Mouse (Mus musculus) embryonic stem cell, embryonic (primary cell): Measurements from ENCODE around the gene Pparg.

Experiments
- CTCF ChIA-PET, 4 experiments: fragments of 300-600 bp in 2 of 4; fragments of 350-600 bp in 2 of 4; sonication (Branson Sonifier 250); formaldehyde crosslinking; loops; one replicate each; lab custom pipeline; 2022; ENCODE audit warnings: inconsistent platforms in 2 of 4; lab: Charles Lee
- POLR2A ChIA-PET, 4 experiments: fragments of 300-600 bp in 2 of 4; fragments of 350-600 bp in 2 of 4; sonication (Branson Sonifier 250); formaldehyde crosslinking; loops; one replicate each; lab custom pipeline; 2022; ENCODE audit warnings: antibody characterized with exemption in 4 of 4, inconsistent platforms in 1 of 4; lab: Charles Lee

The Pparg gene

GRCm38 (mm10) chr6:115344513-115344912 lies 16.2 kb upstream of the Pparg start:
- ChIA-PET CTCF (interaction anchor here in 1 of 4 experiments (1.2 kb wide), 1 partner anchor 8 kb away, joined by 4 read pairs; no protein-coding TSS in a partner anchor), POLR2A (interaction anchor here in 3 of 4 experiments (0.5 to 1.1 kb wide), 3 partner anchors 9 to 194 kb away, joined by 3 to 4 read pairs (median 3); no protein-coding TSS in a partner anchor)

- ChIA-PET CTCF (interaction anchor here in 1 of 4 experiments (1.2 kb wide), 1 partner anchor 9 kb away, joined by 4 read pairs; no protein-coding TSS in a partner anchor), POLR2A (interaction anchor here in 3 of 4 experiments (0.5 to 1.1 kb wide), 3 partner anchors 10 to 194 kb away, joined by 3 to 4 read pairs (median 3); no protein-coding TSS in a partner anchor)
Observed at GRCm38 (mm10) chr6:115345013-115345412, 15.7 kb upstream of the Pparg start.

GRCm38 (mm10) chr6:115349641-115350464 lies 10.9 kb upstream of the Pparg start:
- POLR2A ChIA-PET, result no interaction called here
- CTCF ChIA-PET, result interaction anchor here in 1 of 4 experiments (0.7 kb wide), 1 partner anchor 286 kb away, joined by 3 read pairs; no protein-coding TSS in a partner anchor

GRCm38 (mm10) chr6:115361606-115362462 lies 1.1 kb downstream of the Pparg start:
- ChIA-PET POLR2A (no interaction called here), CTCF (no interaction called here)

- ChIA-PET CTCF (no interaction called here), POLR2A (no interaction called here)
Observed at GRCm38 (mm10) chr6:115366869-115367610, 6.3 kb downstream of the Pparg start.

- ChIA-PET POLR2A (interaction anchor here in 2 of 4 experiments (0.7 to 1.2 kb wide), 2 partner anchors 18 to 245 kb away, joined by 3 read pairs; no protein-coding TSS in a partner anchor), CTCF (interaction anchor here in 3 of 4 experiments (0.6 to 0.7 kb wide), 6 partner anchors 25 to 1644 kb away, joined by 3 to 6 read pairs (median 4); no protein-coding TSS in a partner anchor)
Observed at GRCm38 (mm10) chr6:115374871-115375852, 14.4 kb downstream of the Pparg start.

GRCm38 (mm10) chr6:115380596-115380995 lies 19.8 kb downstream of the Pparg start:
- ChIA-PET CTCF (no interaction called here), POLR2A (no interaction called here)

- POLR2A ChIA-PET, result no interaction called here
- CTCF ChIA-PET, result interaction anchor here in 1 of 4 experiments (0.6 kb wide), 1 partner anchor 446 kb away, joined by 3 read pairs; no protein-coding TSS in a partner anchor
Observed at GRCm38 (mm10) chr6:115382712-115383111, 22.0 kb downstream of the Pparg start.

- POLR2A ChIA-PET, result no interaction called here
- CTCF ChIA-PET, result no interaction called here
Observed at GRCm38 (mm10) chr6:115389945-115390540, 29.3 kb downstream of the Pparg start.

- ChIA-PET POLR2A (no interaction called here), CTCF (interaction anchor here in 1 of 4 experiments (0.7 kb wide), 1 partner anchor 373 kb away, joined by 3 read pairs; no protein-coding TSS in a partner anchor)
Observed at GRCm38 (mm10) chr6:115396911-115397310, 36.2 kb downstream of the Pparg start.

GRCm38 (mm10) chr6:115404354-115404753 lies 43.6 kb downstream of the Pparg start:
- ChIA-PET POLR2A (no interaction called here), CTCF (interaction anchor here in 1 of 4 experiments (0.5 kb wide), 1 partner anchor 177 kb away, joined by 4 read pairs; the partner anchor contains the start of gene Gm17482)

GRCm38 (mm10) chr6:115411477-115411876 lies 50.7 kb downstream of the Pparg start:
- ChIA-PET POLR2A (no interaction called here), CTCF (no interaction called here)

GRCm38 (mm10) chr6:115418171-115418570 lies 57.4 kb downstream of the Pparg start:
- POLR2A ChIA-PET, result no interaction called here
- CTCF ChIA-PET, result no interaction called here

- POLR2A ChIA-PET, result no interaction called here
Observed at GRCm38 (mm10) chr6:115418964-115419363, 58.2 kb downstream of the Pparg start.

GRCm38 (mm10) chr6:115420963-115421362 lies 60.2 kb downstream of the Pparg start:
- ChIA-PET POLR2A (no interaction called here), CTCF (no interaction called here)

More at GRCm38 (mm10) chr6:115418964-115419363, 58.2 kb downstream of the Pparg start:
- CTCF ChIA-PET, result no interaction called here

- POLR2A ChIA-PET, result no interaction called here
- CTCF ChIA-PET, result no interaction called here
Observed at GRCm38 (mm10) chr6:115421665-115422064, 60.9 kb downstream of the Pparg start.

GRCm38 (mm10) chr6:115424433-115424832 lies 63.7 kb downstream of the Pparg start:
- POLR2A ChIA-PET, result no interaction called here
- CTCF ChIA-PET, result no interaction called here
